Mouse (Mus musculus) hematopoietic multipotent progenitor cell, adult 10-12 weeks (in vitro differentiated cells): ENCODE measurements around the gene Ddt. TPM values are rescaled to one million over a fixed set of nuclear protein-coding genes. Genes with fewer than 3 reads are reported as not detected.

Source experiments
- polyA plus RNA-seq: library from polyadenylated mRNA; stranded (reverse); fragments of >175 nt; gene quantifications from 2 replicates; pipeline ENCODE4 v1.2.3, GENCODE M21; 2012; ENCODE audit warnings: low replicate concordance

Gene Ddt
- polyA plus RNA-seq: 15.5 and 82.1 TPM in 2 replicates

DNA sequence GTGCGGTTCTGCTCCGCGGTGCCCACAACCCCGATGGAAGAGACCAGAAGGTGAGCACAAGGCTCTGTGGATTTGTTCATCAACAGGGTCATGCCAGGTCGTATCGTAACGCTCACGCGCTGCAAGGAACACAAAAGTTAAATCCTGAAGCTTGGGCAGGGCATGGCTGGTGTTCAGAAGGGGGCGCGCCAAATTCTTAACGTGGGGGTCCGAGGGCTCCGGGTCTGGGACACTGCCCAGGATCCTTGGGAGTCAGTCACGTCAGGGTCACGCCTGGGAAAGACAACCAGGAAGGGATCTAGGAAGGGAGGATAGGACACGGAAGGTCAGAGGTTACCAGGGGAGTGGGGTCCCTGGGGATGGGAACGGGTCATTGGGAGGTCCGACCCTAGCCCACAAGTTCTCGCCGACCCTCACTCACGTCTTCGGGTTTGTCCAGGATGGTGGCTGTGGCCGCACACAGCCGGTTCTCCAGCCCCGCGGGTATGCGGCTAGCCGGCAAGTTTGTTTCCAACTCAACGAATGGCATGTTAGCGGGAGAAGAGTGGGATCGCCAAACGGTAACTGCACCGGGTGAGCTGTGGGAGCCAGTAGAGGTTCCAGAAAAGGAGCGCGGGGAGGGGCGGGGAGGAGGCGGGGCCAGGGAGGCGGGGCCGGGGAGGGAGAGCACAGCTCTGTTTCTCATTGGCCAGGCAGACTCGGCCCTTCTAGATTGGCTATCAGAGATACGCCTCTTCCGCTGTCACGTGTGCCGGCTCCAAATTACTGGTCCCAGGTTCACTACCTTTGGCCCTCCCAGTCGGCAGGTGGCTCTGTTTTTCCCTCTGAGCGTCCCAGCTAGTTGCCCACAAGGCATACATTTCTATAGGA lies at the start of gene Ddt:
Gene Ddt, minus strand, starts transcription at position 620 of the 870 bp plus-strand sequence.

GRCm38 (mm10) chr10:75822443-75822842 lies 49.2 kb upstream of the Ddt start, which contains the start of gene Gstt4:
Gstt4 (minus strand) TSS chr10:75822543.

GRCm38 (mm10) chr10:75798176-75798696 lies 25.0 kb upstream of the Ddt start, which contains the start of gene Gstt1:
Gstt1 (minus strand) TSS chr10:75798584.

GRCm38 (mm10) chr10:75780769-75781578 lies 7.8 kb upstream of the Ddt start, which contains the start of the genes Gm20441 and Gstt3:
Gm20441 (minus strand) TSS chr10:75780954.
Gstt3 (minus strand) TSS chr10:75781414.

GRCm38 (mm10) chr10:75763682-75764518 lies 9.3 kb downstream of the Ddt start, which contains the start of gene Cabin1:
Cabin1 (minus strand) TSS chr10:75764341.

Other genes with a start within 250 kb of the Ddt start
- 1.7 and 3.1 TPM in 2 replicates for gene Lrrc75b, start 213.1 kb downstream of the Ddt start, polyA plus RNA-seq
- gene Ggt1, start 211.8 kb downstream of the Ddt start, polyA plus RNA-seq: 0.73 and 4.3 TPM in 2 replicates
- gene Ggt5, start 184.1 kb downstream of the Ddt start, polyA plus RNA-seq: 15.6 and 34.5 TPM in 2 replicates
- gene Susd2, start 129.4 kb downstream of the Ddt start, polyA plus RNA-seq: 1.9 and 4.0 TPM in 2 replicates
- 98.3 and 104 TPM in 2 replicates for gene Cabin1, start 9.1 kb downstream of the Ddt start, polyA plus RNA-seq
- not detected in 2 replicates for gene Gm20441, start 7.5 kb upstream of the Ddt start, polyA plus RNA-seq
- 1.3 and 1.8 TPM in 2 replicates for gene Gstt3, start 8.0 kb upstream of the Ddt start, polyA plus RNA-seq
- gene Gstt1, start 25.2 kb upstream of the Ddt start, polyA plus RNA-seq: 0.63 and 2.4 TPM in 2 replicates
- gene Gstt4, start 49.1 kb upstream of the Ddt start, polyA plus RNA-seq: not detected in 2 replicates
- 11.9 and 17.2 TPM in 2 replicates for gene Gstt2, start 64.0 kb upstream of the Ddt start, polyA plus RNA-seq
- gene Mif, start 86.8 kb upstream of the Ddt start, polyA plus RNA-seq: 301 and 511 TPM in 2 replicates
- 204 and 543 TPM in 2 replicates for gene Derl3, start 120.0 kb upstream of the Ddt start, polyA plus RNA-seq
- 154 and 351 TPM in 2 replicates for gene Smarcb1, start 148.2 kb upstream of the Ddt start, polyA plus RNA-seq
- gene Chchd10, start 159.7 kb upstream of the Ddt start, polyA plus RNA-seq: 254 and 472 TPM in 2 replicates
- gene Mmp11, start 163.1 kb upstream of the Ddt start, polyA plus RNA-seq: 3.1 and 4.1 TPM in 2 replicates
- gene Gm867, start 167.3 kb upstream of the Ddt start, polyA plus RNA-seq: 2.0 TPM in 1 of 2 replicates, not detected in the other
- gene Vpreb3, start 169.6 kb upstream of the Ddt start, polyA plus RNA-seq: 12.9 and 13.7 TPM in 2 replicates
- 0.08 and 0.16 TPM in 2 replicates for gene Gm5134, start 181.1 kb upstream of the Ddt start, polyA plus RNA-seq